Mouse (Mus musculus): Measurements from ENCODE around the gene Coq8b. TPM values are rescaled to one million over a fixed set of nuclear protein-coding genes. Genes with fewer than 3 reads are reported as not detected.
"Not testable (repeated sequence)": the region's sequence is repeated elsewhere in the genome, so short reads cannot be mapped to it uniquely, and the experiment has no call there.

The Coq8b gene
- polyA plus RNA-seq, 1 experiment from 2014 or later: 23.4 TPM

GRCm38 (mm10) chr7:27238568-27238967 is 5.7 kb downstream of the Coq8b start:
- ATAC-seq (ENCODE audit: low read depth): no peak
- 86% methylated on average over 5 of the region's 5 CpGs for WGBS
- H3K4me1 ChIP-seq (replicated peaks; ENCODE audit: control insufficient read depth, insufficient read depth, low read length): peaks cover 6% of the 10 kb centered on the region

GRCm38 (mm10) chr7:27243211-27243610 is 10.4 kb downstream of the Coq8b start:
- peaks cover 21% of the 10 kb centered on the region for H3K36me3 ChIP-seq (ENCODE audit: control insufficient read depth, insufficient read depth, low read length)
- H3K4me3 ChIP-seq (ENCODE audit: low read length): no peak overlapping the region
- 50% methylated on average over 8 of the region's 8 CpGs for WGBS
- H3K9me3 ChIP-seq (ENCODE audit: control insufficient read depth, low read length): no peaks in the 10 kb centered on the region
- no peaks in the 10 kb centered on the region for H3K27me3 ChIP-seq (ENCODE audit: control insufficient read depth, insufficient read depth, low read depth, low read length)
- H3K27ac ChIP-seq (ENCODE audit: low read length): no peak overlapping the region
- no peaks in the 10 kb centered on the region for H3K4me1 ChIP-seq (replicated peaks; ENCODE audit: control insufficient read depth, insufficient read depth, low read length)
- ATAC-seq (ENCODE audit: low read depth): no peak
- H3K9ac ChIP-seq (ENCODE audit: low read length): no peak overlapping the region
- H3K4me2 ChIP-seq (ENCODE audit: low read depth, low read length): no peak overlapping the region

More at GRCm38 (mm10) chr7:27238568-27238967, 5.7 kb downstream of the Coq8b start:
- Histone ChIP-seq H3K4me3 (ENCODE audit: low read length) (no peak overlapping the region), H3K4me2 (ENCODE audit: low read depth, low read length) (no peak overlapping the region), H3K9ac (ENCODE audit: low read length) (no peak overlapping the region), H3K9me3 (ENCODE audit: control insufficient read depth, low read length) (no peaks in the 10 kb centered on the region), H3K27ac (ENCODE audit: low read length) (no peak overlapping the region), H3K27me3 (ENCODE audit: control insufficient read depth, insufficient read depth, low read depth, low read length) (no peaks in the 10 kb centered on the region), H3K36me3 (ENCODE audit: control insufficient read depth, insufficient read depth, low read length) (peaks cover 11% of the 10 kb centered on the region)

GRCm38 (mm10) chr7:27244088-27244487 is 11.3 kb downstream of the Coq8b start:
- not testable (repeated sequence) for H3K27ac ChIP-seq (ENCODE audit: low read length); ATAC-seq (ENCODE audit: low read depth); H3K27me3 ChIP-seq (ENCODE audit: control insufficient read depth, insufficient read depth, low read depth, low read length); H3K4me1 ChIP-seq (replicated peaks; ENCODE audit: control insufficient read depth, insufficient read depth, low read length); H3K9ac ChIP-seq (ENCODE audit: low read length); H3K4me2 ChIP-seq (ENCODE audit: low read depth, low read length); H3K4me3 ChIP-seq (ENCODE audit: low read length); H3K9me3 ChIP-seq (ENCODE audit: control insufficient read depth, low read length)
- 83% methylated on average over 2 of the region's 2 CpGs for WGBS
- peaks cover 18% of the 10 kb centered on the region for H3K36me3 ChIP-seq (ENCODE audit: control insufficient read depth, insufficient read depth, low read length)

GRCm38 (mm10) chr7:27249146-27249545 is 16.3 kb downstream of the Coq8b start:
- H3K4me2 ChIP-seq (ENCODE audit: low read depth, low read length): no peak overlapping the region
- no peak overlapping the region for H3K4me3 ChIP-seq (ENCODE audit: low read length)
- no peak for ATAC-seq (ENCODE audit: low read depth)
- H3K9me3 ChIP-seq (ENCODE audit: control insufficient read depth, low read length): no peaks in the 10 kb centered on the region
- 91% methylated on average over 2 of the region's 2 CpGs for WGBS
- no peak overlapping the region for H3K9ac ChIP-seq (ENCODE audit: low read length)
- no peaks in the 10 kb centered on the region for H3K27me3 ChIP-seq (ENCODE audit: control insufficient read depth, insufficient read depth, low read depth, low read length)
- H3K36me3 ChIP-seq (ENCODE audit: control insufficient read depth, insufficient read depth, low read length): peaks cover 16% of the 10 kb centered on the region; the same call in 1 of the 2 replicates
- no peaks in the 10 kb centered on the region for H3K4me1 ChIP-seq (replicated peaks; ENCODE audit: control insufficient read depth, insufficient read depth, low read length)
- no peak overlapping the region for H3K27ac ChIP-seq (ENCODE audit: low read length)

- Histone ChIP-seq H3K4me3 (ENCODE audit: low read length) (no peak overlapping the region), H3K36me3 (ENCODE audit: control insufficient read depth, insufficient read depth, low read length) (peaks cover 15% of the 10 kb centered on the region; the same call in 1 of the 2 replicates), H3K4me2 (ENCODE audit: low read depth, low read length) (no peak overlapping the region), H3K27me3 (ENCODE audit: control insufficient read depth, insufficient read depth, low read depth, low read length) (no peaks in the 10 kb centered on the region), H3K9ac (ENCODE audit: low read length) (no peak overlapping the region), H3K9me3 (ENCODE audit: control insufficient read depth, low read length) (no peaks in the 10 kb centered on the region), H3K27ac (ENCODE audit: low read length) (no peak overlapping the region), H3K4me1 (replicated peaks; ENCODE audit: control insufficient read depth, insufficient read depth, low read length) (no peaks in the 10 kb centered on the region)
- WGBS: 66% methylated on average over 5 of the region's 5 CpGs
- ATAC-seq (ENCODE audit: low read depth): no peak
Observed at GRCm38 (mm10) chr7:27249928-27250327, 17.1 kb downstream of the Coq8b start.

- Histone ChIP-seq H3K27ac (ENCODE audit: low read length) (no peak overlapping the region), H3K27me3 (ENCODE audit: control insufficient read depth, insufficient read depth, low read depth, low read length) (no peaks in the 10 kb centered on the region), H3K9ac (ENCODE audit: low read length) (no peak overlapping the region), H3K4me1 (replicated peaks; ENCODE audit: control insufficient read depth, insufficient read depth, low read length) (peaks cover under 1% of the 10 kb centered on the region; the same call in 1 of the 2 replicates), H3K36me3 (ENCODE audit: control insufficient read depth, insufficient read depth, low read length) (peaks cover 10% of the 10 kb centered on the region; the same call in 1 of the 2 replicates), H3K4me3 (ENCODE audit: low read length) (no peak overlapping the region), H3K9me3 (ENCODE audit: control insufficient read depth, low read length) (no peaks in the 10 kb centered on the region), H3K4me2 (ENCODE audit: low read depth, low read length) (no peak overlapping the region)
- ATAC-seq (ENCODE audit: low read depth): 0 out of 2 replicates have a peak, but pooled peaks have one; percentile 31
- 80% methylated on average over 6 of the region's 6 CpGs for WGBS
Observed at GRCm38 (mm10) chr7:27251946-27252345, 19.1 kb downstream of the Coq8b start.

GRCm38 (mm10) chr7:27255721-27256120 is 22.9 kb downstream of the Coq8b start:
- Histone ChIP-seq H3K4me1 (replicated peaks; ENCODE audit: control insufficient read depth, insufficient read depth, low read length) (peaks cover 20% of the 10 kb centered on the region), H3K4me3 (ENCODE audit: low read length) (no peak overlapping the region)

GRCm38 (mm10) chr7:27257046-27257851 is 24.4 kb downstream of the Coq8b start:
- H3K36me3 ChIP-seq (ENCODE audit: control insufficient read depth, insufficient read depth, low read length): 0 out of 2 replicates have a peak, but pooled peaks cover 2% of the 10 kb centered on the region
- 0 out of 2 replicates have a peak, but pooled peaks have one; percentile 3 for ATAC-seq (ENCODE audit: low read depth)
- peaks cover 24% of the 10 kb centered on the region for H3K4me1 ChIP-seq (replicated peaks; ENCODE audit: control insufficient read depth, insufficient read depth, low read length)
- 23% methylated on average over 26 of the region's 27 CpGs for WGBS
- H3K4me3 ChIP-seq (ENCODE audit: low read length): no peak overlapping the region; the same call in 1 of the 2 replicates
- H3K4me2 ChIP-seq (ENCODE audit: low read depth, low read length): peak overlapping the region; percentile 87
- H3K27me3 ChIP-seq (ENCODE audit: control insufficient read depth, insufficient read depth, low read depth, low read length): no peaks in the 10 kb centered on the region
- H3K27ac ChIP-seq (ENCODE audit: low read length): peak overlapping the region; percentile 65
- peak overlapping the region; percentile 46 for H3K9ac ChIP-seq (ENCODE audit: low read length)
- H3K9me3 ChIP-seq (ENCODE audit: control insufficient read depth, low read length): no peaks in the 10 kb centered on the region

More at GRCm38 (mm10) chr7:27255721-27256120, 22.9 kb downstream of the Coq8b start:
- no peak overlapping the region for H3K4me2 ChIP-seq (ENCODE audit: low read depth, low read length)
- H3K36me3 ChIP-seq (ENCODE audit: control insufficient read depth, insufficient read depth, low read length): 0 out of 2 replicates have a peak, but pooled peaks cover 5% of the 10 kb centered on the region
- H3K27me3 ChIP-seq (ENCODE audit: control insufficient read depth, insufficient read depth, low read depth, low read length): no peaks in the 10 kb centered on the region
- no peaks in the 10 kb centered on the region for H3K9me3 ChIP-seq (ENCODE audit: control insufficient read depth, low read length)
- 68% methylated on average over 3 of the region's 3 CpGs for WGBS
- no peak for ATAC-seq (ENCODE audit: low read depth)
- no peak overlapping the region for H3K9ac ChIP-seq (ENCODE audit: low read length)
- no peak overlapping the region for H3K27ac ChIP-seq (ENCODE audit: low read length)

- WGBS: 9% methylated on average over 5 of the region's 6 CpGs
- ATAC-seq (ENCODE audit: low read depth): peak; percentile 0; the same call in 1 of the 2 replicates
- H3K9ac ChIP-seq (ENCODE audit: low read length): peak overlapping the region; percentile 69
- peak overlapping the region; percentile 66 for H3K27ac ChIP-seq (ENCODE audit: low read length)
- H3K4me2 ChIP-seq (ENCODE audit: low read depth, low read length): peak overlapping the region; percentile 87
- peaks cover 4% of the 10 kb centered on the region; the same call in 1 of the 2 replicates for H3K36me3 ChIP-seq (ENCODE audit: control insufficient read depth, insufficient read depth, low read length)
- H3K4me3 ChIP-seq (ENCODE audit: low read length): peak overlapping the region; percentile 76
- peaks cover 24% of the 10 kb centered on the region for H3K4me1 ChIP-seq (replicated peaks; ENCODE audit: control insufficient read depth, insufficient read depth, low read length)
- H3K27me3 ChIP-seq (ENCODE audit: control insufficient read depth, insufficient read depth, low read depth, low read length): no peaks in the 10 kb centered on the region
- H3K9me3 ChIP-seq (ENCODE audit: control insufficient read depth, low read length): no peaks in the 10 kb centered on the region
Observed at GRCm38 (mm10) chr7:27257852-27258204, 25.0 kb downstream of the Coq8b start.
